Mouse (Mus musculus): ENCODE measurements around the gene Sspn.

The Sspn gene

DNA sequence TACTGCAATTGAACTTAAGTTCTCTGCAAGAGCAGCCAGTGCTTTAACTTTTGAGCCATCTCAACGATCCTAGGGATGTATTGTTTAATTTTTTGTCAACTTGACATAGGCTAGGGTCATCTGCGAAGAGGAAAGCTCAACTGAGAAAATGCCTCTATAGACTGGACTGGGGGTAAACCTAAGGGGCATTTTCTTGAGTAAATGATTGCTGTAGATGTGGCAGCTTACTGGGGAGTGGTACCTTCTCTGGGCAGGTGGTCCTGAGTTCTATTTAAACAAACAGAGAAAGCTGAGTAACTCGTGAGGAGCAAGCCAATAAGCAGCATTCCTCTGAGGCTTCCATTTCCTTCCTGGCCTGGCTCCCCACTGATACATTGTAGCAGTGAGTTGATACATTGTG is at the start of gene Sspn:
Sspn (plus strand) TSS at position 301 of the 400 bp plus-strand sequence.
- DNase-seq: no peak

DNA sequence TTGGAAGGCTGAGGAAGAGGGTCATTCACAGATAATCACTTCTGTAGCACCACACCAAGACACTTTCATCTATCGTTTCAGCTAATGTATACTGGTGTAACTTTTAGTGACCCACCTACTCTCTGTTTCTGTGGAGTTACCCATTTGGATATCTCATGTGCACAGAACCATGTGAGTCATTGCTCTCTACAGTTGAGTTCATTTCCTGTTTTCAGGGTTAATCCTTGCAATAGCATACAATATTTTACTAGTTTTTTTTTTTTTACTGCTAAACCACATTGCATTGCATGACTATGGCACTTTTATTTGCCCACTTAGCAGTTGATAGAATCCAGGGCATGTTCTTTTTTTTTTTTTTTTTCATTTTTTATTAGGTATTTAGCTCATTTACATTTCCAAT is 48.4 kb upstream of the Sspn start:
- DNase-seq: no peak

DNA sequence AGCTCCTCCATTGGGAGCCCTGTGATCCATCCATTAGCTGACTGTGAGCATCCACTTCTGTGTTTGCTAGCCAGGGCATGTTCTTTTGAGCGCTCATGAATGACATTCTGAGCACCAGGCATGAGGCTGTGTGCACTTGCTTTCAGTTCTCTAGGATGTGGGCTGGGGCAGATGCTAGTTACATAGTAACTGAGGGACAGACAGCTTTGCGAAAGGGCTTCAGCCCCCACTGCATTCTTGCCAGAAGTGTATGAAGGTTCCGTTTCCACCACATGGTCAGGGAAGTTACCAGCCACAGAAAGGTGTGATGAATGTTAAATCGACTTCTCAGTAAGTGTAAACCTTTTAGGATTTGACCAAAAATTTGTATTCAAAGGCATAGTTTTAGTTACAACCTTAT is 47.8 kb upstream of the Sspn start:
- DNase-seq: no peak

DNA sequence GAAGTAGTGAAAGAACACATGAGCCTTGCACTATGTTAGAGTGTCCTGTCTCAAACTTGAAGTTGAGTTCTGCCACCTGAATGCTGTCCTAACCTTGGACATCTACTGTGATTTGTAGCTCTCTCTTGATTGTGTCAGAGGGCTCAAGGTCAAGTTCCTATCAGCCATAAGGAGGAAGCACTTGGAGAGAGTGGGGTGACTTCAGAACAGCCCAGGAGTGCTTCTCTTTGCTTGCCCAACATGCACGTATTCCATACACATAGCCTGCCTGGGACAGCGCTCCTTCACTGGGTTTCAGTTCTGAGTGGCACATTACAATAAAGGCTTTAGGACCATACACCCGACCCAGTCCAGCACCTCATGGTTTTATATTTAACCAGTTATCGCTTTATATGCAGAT is 46.4 kb upstream of the Sspn start:
- peak in 1 of 2 experiments; percentile 26 for DNase-seq

DNA sequence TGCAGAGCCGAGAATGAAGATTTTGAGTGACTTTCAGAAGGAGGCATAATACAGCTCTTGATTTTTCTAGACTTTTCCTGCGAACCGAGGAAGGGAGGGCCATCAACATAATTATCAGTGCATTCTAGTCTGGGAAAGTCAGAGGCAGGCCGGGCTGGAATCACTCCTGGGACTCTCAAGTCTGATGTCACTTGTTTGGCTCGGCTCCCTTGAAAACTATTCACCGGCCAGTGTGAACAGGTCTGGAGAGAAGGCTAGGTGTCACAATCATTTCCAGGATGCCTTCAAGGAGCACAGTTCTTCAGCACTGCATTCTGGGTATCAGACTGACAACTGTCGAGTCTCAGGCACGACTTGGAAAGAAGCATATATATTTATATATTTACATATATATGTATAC is 45.2 kb upstream of the Sspn start:
- DNase-seq: peak; percentile 16 to 40

DNA sequence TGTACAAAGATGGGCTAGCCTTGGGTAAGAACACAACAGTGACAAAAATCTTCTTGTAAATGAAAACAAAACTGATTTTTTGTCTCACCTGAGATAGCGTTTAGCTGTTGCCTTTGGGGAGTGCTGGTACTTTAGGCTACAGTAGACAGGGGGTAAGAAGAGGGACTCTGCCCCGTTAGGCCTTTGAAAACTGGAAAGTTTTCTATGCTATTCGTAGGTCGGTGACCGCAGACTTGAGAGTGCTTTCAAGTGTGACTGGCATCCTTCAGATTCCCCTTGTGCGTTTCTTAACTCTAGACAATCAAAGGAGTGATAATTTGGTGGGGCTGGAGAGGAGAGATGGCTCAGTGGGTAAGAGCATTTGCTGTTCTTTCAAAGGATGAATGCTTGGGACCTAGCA is 43.7 kb upstream of the Sspn start:
- no peak for DNase-seq

DNA sequence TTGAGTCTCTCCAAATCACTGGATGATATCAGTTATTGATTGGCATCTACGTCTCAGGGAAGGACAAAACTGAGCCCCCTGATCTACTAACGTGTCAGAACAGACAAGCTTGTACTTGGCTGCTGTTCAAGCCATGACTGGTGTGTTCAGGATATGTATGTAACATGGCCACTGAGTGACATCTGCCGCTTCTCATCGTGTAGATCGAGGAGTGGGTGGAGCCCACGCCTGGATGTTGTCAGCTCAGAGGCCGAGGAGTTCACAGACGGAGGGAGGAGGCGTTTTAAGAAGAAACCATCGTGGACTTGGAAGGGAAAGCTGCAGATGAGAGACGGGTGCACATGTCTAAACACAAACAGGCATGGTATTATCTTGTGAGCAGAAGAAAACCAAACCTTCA is 39.5 kb upstream of the Sspn start:
- DNase-seq: no peak

DNA sequence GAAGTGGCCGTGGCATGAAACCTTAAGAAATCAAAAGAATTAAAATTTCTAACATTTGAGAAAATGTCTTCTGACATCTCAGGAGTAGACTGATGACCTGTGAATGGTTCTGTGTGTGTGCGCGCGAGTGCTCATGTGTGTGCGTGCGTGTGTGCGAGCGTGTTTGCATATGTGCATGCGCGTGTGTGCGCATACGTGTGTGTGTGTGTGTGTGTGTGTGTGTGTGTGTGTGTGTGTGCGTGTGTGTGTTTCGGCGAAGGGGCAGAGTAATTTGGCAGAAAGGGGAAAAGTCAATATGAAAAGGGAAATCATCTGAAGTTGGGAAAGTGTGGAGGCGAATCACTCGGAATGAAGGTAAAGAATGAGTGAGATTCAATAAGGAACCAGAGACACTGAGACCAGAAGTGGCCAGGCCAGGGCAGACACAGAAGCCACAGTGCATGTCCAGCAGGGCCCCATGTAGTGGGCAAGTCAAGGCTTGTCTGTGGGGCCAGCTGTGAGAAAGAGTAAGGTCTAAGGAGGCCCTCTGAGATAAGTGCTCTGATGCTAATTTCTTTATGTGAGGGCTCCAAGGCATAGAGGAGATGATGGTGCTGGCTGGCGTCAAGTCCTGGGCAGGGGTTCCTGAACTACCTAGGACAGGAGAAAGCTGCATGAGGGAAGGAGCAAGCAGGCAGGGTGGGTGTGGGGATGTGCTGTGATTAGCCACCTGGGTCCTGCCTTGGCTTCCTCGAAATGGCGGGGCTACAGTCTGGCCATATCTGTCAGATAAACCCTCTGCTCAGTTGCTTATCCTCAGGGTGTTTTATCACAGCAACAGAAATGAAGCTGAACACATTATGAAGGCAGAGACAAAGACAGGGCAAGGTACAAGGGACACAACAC is 38.8 kb upstream of the Sspn start:
- DNase-seq: no peak

DNA sequence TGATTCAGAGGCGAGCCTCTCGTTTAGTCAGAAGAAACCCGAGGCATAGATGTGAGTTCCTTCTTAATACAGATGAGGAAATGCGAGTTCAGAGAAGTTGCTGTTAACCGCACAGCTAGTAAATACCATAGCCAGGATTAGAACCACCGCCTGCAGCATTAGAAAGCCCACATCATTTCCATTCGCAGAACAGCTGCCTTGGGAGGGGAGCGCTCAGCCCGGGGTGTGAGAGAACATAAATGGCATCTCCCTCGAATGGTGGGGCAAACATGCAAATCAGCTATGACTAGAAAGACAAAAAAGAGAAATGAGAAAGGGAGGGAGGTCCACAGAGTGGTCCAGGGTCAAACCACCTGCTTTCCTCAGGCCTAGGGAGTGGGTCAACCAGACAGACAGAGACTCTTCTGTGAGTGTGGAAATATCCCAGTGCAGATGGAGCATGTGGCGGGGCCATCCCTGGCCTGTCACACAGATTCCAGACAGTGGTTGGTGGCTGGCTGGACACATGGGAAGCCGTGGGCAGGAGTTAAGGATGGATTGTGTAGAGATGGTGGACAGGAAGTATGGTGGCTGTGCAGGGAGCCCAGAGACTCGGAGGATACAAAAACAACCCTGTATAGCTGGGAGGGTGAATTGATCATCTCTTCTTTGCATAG is 37.9 kb upstream of the Sspn start:
- DNase-seq: peak in 1 of 2 experiments; percentile 23

DNA sequence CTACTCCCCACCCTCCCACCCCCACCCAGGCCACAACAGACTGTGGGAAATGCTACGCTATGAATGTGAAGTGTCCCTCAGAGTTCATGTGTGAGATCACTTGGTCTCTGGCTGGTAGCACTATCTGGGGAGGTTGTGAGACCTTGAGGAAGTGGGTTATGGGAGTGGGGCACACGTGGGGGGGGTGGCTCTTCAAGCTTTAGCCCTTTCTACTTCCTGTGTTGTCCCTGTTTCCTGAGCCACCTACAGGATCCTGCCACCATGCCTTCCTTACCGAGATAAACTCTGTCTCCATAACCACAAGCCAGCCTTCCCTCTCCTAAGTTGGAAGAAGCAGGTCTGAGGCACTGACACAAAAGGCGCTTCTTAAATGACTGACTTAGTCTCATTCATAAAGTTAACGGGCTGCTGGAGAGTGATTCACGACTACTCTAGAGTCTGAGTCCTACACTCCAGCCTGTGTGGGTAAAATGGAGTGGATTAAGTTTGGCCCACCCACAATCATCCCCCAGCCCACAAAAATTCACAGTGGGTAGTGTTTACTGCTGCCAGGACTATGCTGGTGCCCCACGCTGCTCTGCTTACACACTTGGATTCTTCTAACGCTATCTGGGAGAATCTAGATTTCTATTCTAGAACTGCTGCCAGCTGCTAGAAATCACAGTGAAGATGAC is 36.6 kb upstream of the Sspn start:
- DNase-seq: no peak

DNA sequence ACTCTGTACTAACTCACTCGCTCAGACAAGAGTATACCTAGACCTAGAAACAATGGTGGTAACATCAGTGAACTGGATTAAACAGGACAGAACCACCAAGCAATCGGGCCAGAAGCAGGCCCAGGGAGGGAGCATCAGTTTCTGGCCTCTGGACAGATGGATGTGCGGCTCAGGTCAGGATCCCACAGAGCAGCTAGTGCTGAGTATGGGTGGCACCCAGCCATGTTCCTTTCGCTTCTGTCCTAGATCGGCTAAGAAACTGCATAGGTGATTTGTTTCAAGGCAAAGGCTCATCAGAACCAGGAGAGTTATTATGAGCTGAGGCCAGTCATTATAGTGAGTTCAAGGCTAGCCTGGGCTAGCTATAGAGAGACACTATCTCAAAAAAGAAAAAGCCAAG is 27.3 kb upstream of the Sspn start:
- DNase-seq: no peak

DNA sequence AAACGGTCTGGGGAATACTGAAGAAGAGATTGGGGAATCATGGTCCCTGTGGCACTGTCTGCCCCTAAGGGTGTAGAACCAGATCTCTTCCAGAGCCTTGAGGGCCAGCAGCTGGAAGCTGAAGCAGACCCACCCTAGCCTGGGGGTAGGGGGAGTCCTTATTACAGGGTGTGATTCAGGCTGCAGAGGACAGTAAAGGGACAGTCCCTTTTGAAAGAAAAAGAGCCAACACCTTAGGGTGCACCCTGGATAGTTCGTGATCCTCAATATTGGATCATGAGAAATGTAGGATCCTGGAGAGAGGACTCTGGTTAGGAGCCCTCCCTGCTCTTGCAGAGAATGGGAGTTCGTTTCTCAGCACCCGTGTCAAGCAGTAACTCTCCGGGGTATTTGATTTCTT is 26.8 kb upstream of the Sspn start:
- no peak for DNase-seq

DNA sequence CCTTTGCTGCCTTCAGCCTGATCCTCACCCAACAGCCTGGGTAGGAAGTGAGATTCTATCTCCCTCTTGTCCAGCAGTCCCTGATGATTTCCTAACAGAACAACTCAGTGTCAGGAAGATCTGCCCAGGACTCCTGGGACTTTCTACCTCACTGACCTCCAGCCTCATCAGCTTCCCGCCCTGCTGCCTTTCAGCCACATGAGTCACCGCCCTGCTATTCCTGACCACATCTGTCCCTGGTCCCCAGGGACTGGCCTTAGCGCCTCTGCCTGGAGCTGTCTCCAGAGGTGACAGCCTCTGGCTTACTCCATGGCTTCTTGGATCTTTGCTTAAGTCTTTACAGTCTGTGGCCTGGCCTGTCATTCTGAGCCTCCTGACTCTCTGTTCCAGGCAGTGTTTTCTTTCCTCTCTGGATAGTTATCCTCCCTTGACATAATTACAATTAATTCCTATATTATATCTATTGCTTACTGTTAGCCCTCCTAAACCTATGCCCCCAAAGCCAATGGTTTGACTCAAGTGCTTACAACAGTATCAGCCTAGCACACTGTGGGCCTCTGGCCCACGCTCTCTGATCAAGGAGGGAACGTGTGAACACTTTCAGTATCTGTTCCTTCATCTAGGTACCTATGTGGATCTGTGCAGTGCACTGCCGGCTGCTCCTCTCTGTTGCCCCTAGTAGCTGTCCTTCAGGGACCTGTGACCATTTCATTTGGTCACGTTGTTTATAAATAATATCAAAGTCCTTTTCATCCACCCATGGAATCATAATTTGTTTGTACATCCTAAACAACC is 25.1 kb upstream of the Sspn start:
- no peak for DNase-seq

DNA sequence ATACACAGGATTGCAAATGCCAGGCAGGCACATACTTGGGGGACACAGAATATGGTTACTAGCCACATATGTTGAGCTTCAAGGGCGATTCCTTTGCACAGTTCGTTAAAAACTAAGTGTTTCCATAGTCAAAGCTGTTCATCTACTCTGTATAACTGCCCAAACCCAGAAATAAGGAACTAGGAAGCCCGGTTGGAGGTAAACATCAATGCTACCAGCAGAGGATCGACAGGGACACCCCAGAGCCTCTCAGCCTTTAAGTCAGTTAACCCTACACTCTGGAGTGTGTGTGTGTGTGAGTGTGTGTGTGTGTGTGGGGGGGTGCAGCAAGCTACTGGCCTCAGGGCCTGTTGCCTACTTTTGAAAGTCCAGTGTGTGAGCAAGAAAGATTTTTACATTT is 21.5 kb upstream of the Sspn start:
- no peak for DNase-seq

DNA sequence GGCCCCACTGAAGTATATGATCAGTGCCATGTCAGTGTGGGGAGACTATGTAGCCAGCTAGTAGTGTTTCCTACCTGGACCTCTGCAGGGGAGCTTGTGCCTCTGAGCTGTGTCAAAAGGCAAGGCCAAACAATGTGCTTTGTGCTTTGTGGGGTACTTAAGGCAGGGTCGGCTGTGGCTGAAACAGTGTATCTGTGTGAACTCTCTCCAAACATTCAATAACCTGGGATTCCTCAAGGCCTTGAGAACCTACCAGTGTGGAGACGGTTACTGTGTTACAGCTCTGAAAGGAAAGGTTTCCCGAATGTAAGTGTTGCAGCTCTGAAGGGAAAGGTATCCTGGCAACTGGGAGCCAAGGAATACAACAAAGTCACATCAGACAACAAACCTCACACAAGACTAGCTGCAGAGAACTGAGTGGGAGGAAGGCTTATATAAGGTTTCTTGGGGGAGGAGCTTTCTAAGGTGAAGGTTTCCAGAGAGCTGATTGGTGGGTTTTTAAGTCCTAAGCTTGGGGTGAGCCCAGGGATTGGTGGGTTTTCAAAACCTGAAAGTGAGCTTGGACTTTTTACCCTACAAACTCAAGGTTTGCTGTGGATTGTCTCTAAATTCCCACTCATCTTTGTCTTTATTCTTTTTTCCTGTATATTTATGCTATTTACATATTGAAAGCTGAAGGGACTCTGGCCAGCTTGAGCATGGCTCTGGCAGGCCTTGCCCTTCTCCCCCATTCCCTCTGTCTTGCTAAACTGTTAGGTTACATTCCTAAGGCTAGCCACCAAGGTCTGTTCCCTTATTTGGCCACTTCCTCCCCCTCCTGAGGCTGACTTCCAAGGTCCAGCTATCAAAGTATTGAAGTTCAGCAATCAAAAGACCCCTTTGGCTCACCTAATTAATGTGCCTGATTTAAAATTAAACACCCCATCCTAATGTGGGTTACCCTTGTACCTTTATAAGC is 20.7 kb upstream of the Sspn start:
- DNase-seq: no peak

DNA sequence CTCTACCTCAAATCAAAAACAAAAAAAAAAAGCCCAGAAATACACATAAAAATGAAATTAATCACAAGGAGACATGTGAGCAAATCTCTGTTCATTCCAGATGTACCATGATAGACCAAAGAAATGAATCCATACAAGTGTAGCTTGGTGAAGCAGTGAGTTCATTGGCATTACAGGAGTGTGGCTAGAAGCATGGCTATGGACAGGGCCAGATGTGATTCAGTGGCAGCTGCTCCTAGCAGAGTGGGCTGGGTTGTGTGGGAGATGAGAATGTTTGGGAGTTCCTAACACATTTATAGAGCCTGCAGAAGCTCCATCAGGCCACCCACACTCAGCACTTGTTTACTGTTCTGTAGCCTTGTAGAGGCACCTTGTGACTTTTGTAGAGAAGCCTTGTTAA is 19.2 kb upstream of the Sspn start:
- DNase-seq: no peak

DNA sequence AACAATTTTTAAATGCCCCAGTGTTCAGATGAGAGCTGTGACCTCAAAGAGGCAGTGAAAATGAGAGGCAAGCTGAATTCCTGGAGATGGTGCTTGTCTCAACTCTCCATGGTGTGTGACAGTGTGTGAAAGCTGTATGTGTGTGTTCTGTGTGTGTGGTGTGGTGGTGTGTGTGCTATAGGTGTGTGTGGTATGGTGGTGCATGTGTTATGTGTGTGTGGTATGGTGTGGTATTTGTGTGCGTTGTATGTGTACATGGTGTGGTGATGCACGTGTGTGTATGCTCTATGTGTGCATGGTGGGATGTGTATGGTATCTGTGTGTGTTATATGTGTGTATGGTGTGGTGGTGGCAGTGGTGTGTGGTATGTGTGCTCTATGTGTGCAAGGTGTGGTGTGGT is 16.0 kb upstream of the Sspn start:
- no peak for DNase-seq

DNA sequence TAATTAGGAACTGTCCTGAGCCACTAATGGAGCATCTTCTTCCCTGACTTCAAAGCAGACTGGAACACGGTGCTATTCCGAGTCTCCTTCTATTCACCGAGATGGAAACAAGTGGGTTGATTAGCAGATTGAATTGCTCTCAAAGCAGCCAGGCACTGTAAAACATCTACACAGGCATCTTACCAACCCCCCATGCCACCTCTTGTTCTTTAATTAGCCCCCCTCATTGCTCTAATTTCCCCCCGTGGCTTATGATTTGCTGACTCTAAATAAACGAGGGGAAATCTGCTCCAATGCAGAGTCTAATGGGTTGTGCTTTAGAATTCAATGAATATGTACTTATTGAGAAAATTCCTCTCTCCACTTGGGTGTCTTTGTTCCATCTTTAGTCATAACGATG is 15.0 kb upstream of the Sspn start:
- no peak for DNase-seq

DNA sequence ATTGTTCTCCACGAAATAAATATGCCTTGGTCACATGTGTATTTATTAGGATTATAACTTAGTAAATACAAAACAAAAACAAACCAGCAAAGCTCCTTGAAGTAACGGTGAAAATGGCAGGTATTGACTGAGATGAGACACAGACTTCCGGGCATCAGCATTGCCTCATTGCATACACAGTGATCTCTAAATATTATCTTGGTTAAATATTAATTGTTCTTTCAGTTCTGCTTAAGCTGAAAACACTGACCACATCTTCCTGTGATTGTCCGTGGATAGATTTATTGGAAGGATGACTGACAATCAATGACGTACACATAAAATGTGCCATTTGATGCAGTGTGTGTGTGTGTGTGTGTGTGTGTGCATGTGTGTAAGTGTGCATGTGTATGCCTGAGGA is 13.2 kb upstream of the Sspn start:
- no peak for DNase-seq

DNA sequence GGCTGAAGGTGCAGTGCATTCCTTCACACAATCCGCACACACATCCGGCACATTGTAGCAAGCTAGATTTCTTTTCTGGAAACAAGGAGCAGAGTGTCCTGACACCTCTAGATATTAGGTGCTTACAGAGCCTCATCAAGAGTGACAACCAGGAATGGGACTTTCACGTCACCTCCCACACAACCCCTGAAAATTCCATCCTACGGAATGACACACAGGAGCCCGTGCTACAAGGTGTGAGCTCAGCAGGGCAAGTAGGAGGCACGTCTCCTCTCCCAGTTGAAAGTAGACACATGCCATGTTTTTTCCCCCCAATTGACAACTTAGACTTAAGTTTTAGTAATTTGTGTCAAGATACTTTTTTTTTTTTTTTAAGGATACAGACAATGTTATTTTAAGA is 7.8 kb upstream of the Sspn start:
- no peak for DNase-seq

DNA sequence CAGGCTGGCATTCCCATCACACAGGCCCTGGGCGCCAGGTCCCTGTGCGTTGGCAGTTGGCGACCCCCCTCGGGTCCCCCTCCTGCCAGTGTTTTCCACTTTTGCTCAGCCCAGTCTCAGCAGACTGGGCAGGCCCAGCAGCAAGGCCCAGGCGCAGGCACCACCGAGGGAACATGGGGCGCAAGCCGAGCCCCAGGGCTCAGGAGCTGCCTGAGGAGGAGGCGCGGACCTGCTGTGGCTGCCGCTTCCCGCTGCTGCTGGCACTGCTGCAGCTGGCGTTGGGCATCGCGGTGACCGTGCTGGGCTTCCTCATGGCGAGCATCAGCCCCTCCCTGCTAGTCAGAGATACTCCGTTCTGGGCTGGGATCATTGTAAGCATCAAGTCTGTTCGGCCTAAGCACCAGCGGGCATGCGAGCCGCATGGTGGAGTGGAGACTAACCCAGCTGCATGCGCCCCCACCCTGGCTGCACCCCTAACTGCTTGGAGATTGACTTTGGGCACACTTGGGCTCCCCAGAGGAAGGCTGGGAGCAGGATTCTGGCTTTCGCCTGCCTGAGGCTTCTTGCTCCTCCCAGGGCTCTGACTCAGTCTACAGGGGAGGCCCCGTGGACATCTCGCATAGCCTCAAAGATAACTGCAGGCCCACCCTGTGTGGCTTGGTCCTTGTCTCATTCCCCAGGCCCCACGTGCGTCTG is 2.7 kb downstream of the Sspn start:
- peak; percentile 81 to 91 for DNase-seq
